Mouse (Mus musculus) heart, adult 2 months (tissue): ENCODE results near the gene Hilpda.

Source experiments
- CTCF ChIP-seq: fragments of 200-600 bp; IDR thresholded peaks from 2 replicates; pipeline ENCODE4 v1.8.1; 2022; ENCODE audit warnings: antibody characterized with exemption, mild to moderate bottlenecking, moderate library complexity
- EP300 ChIP-seq: fragments of 200-500 bp; IDR thresholded peaks from 2 replicates; pipeline ENCODE4 v1.6.1; 2011; ENCODE audit warnings: low read depth, low read length, control low read depth; ENCODE audit not compliant: insufficient read depth
- POLR2A ChIP-seq: fragments of 200-500 bp; IDR thresholded peaks from 2 replicates; pipeline ENCODE4 v1.6.1; 2011; ENCODE audit warnings: mild to moderate bottlenecking, low read depth, low read length, control low read depth; ENCODE audit not compliant: insufficient read depth

DNA sequence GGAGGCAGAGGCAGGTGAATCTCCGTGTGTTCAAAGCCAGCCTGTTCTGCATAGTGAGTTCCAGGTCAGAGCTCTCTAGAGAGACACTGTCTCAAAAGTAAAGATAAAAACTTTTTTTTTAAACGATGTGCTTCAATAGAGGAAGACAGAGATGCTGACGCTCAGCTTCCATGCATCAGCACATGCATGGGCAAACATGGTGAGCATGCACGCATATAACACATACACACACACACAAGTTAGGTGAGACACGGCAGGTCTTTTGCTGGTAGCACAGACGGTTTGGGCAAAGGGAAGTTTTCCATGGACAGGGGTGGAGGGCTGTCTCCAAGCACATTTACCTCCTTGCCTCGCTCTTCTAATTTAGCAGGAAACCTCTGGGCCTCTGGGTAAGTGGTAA is 49.9 kb downstream of the Hilpda start:
- no peak for TF ChIP-seq POLR2A
- TF ChIP-seq CTCF, result no peak
- no peak for TF ChIP-seq EP300
